Mouse (Mus musculus) forebrain, embryonic 16.5 days (tissue): ENCODE data around the gene Gabrb3. TPM values are rescaled to one million over a fixed set of nuclear protein-coding genes. Genes with fewer than 3 reads are reported as not detected.

Source experiments
- ATAC-seq: fragments of 200-750 bp; cut with Nextera tagmentation; 2 replicates; pipeline ENCODE4 v1.8.0; 2017; ENCODE audit warnings: mild to moderate bottlenecking, moderate library complexity
- H3K27ac ChIP-seq: fragments of 300-500 bp; sonication (generic); 2 replicates; pipeline ENCODE4 v1.5.1; 2014; ENCODE audit warnings: low read length, control low read depth
- H3K27me3 ChIP-seq: fragments of 300-500 bp; sonication (generic); replicated peaks from 2 replicates; pipeline ENCODE4 v1.6.1; 2014; ENCODE audit warnings: low read length; ENCODE audit not compliant: control insufficient read depth, insufficient read depth
- H3K36me3 ChIP-seq: fragments of 300-500 bp; sonication (generic); 2 replicates; pipeline ENCODE4 v1.6.1; 2014; ENCODE audit not compliant: control insufficient read depth, insufficient read depth
- H3K4me1 ChIP-seq: fragments of 300-500 bp; sonication (generic); replicated peaks from 2 replicates; pipeline ENCODE4 v1.6.1; 2014; ENCODE audit warnings: low read length; ENCODE audit not compliant: control insufficient read depth, insufficient read depth
- H3K4me2 ChIP-seq: fragments of 300-500 bp; sonication (generic); 2 replicates; pipeline ENCODE4 v1.6.1; 2014; ENCODE audit warnings: mild to moderate bottlenecking, low read length, control low read depth
- H3K4me3 ChIP-seq: fragments of 300-500 bp; sonication (generic); replicated peaks from 2 replicates; pipeline ENCODE4 v1.5.1; 2014; ENCODE audit warnings: mild to moderate bottlenecking, low read length, control low read depth
- H3K9ac ChIP-seq: fragments of 300-500 bp; sonication (generic); replicated peaks from 2 replicates; pipeline ENCODE4 v1.6.1; 2014; ENCODE audit warnings: low read depth, low read length, control low read depth
- H3K9me3 ChIP-seq: fragments of 300-500 bp; sonication (generic); 2 replicates; pipeline ENCODE4 v1.6.1; 2016; ENCODE audit warnings: low read length; ENCODE audit not compliant: control insufficient read depth
- WGBS: fragments of 180-500 bp; shearing (Covaris S2); extraction: QIAGEN DNeasy Blood & Tissue Kit; methylation state at CpG from one replicate; pipeline ENCODE4 v1.1.7; 2014; 5-methylcytosine and 5-hydroxymethylcytosine counted together
- polyA plus RNA-seq: library from polyadenylated mRNA; unstranded; fragments of >200 nt; fragmentation: Nextera tagmentation; extraction: Ambion mirVana; gene quantifications from 2 replicates; pipeline ENCODE4 v1.2.1, GENCODE M21; 2015

Gene Gabrb3
- polyA plus RNA-seq, 1 experiment from 2014 or later: 52.6 TPM

GRCm38 (mm10) chr7:57508860-57509632 lies 89.6 kb downstream of the Gabrb3 start:
- WGBS: under 1% methylated on average over 67 of the region's 72 CpGs
- peak; percentile 77 for ATAC-seq
- Histone ChIP-seq H3K4me3 (peak overlapping the region; percentile 63), H3K9ac (peak overlapping the region; percentile 65), H3K36me3 (no peaks in the 10 kb centered on the region), H3K27me3 (peaks cover 39% of the 10 kb centered on the region), H3K4me2 (peak overlapping the region; percentile 71), H3K9me3 (no peaks in the 10 kb centered on the region), H3K27ac (peak overlapping the region; percentile 44; the same call in 1 of the 2 replicates), H3K4me1 (peaks cover 4% of the 10 kb centered on the region; the same call in 1 of the 2 replicates)

- Histone ChIP-seq H3K27me3 (peaks cover 39% of the 10 kb centered on the region), H3K27ac (peak within 1 kb of the TSS; percentile 44)
Measured at GRCm38 (mm10) chr7:57509681-57510141, 90.2 kb downstream of the Gabrb3 start, which contains the start of gene Gabra5. Gene Gabra5, minus strand, starts transcription at chr7:57510059.

GRCm38 (mm10) chr7:57512955-57513354 lies 93.5 kb downstream of the Gabrb3 start:
- Histone ChIP-seq H3K27ac (no peak overlapping the region), H3K9ac (no peak overlapping the region), H3K4me2 (no peak overlapping the region), H3K36me3 (no peaks in the 10 kb centered on the region), H3K4me1 (peaks cover 4% of the 10 kb centered on the region; the same call in 1 of the 2 replicates), H3K27me3 (peaks cover 31% of the 10 kb centered on the region), H3K9me3 (no peaks in the 10 kb centered on the region), H3K4me3 (no peak overlapping the region)
- no peak for ATAC-seq
- 23% methylated on average over 3 of the region's 3 CpGs for WGBS

More at GRCm38 (mm10) chr7:57509681-57510141, 90.2 kb downstream of the Gabrb3 start, which contains the start of gene Gabra5:
- ATAC-seq: peak; percentile 85
- Histone ChIP-seq H3K9ac (peak within 1 kb of the TSS; percentile 65), H3K4me2 (peak within 1 kb of the TSS; percentile 71), H3K4me3 (peak within 1 kb of the TSS; percentile 63), H3K36me3 (no peaks in the 10 kb centered on the region), H3K9me3 (no peaks in the 10 kb centered on the region), H3K4me1 (peaks cover 4% of the 10 kb centered on the region; the same call in 1 of the 2 replicates)
- under 1% methylated on average over 59 of the region's 59 CpGs for WGBS

GRCm38 (mm10) chr7:57529451-57529850 lies 110.0 kb downstream of the Gabrb3 start:
- whole genome bisulfite sequencing: 92% methylated on average over 4 of the region's 4 CpGs
- no peak overlapping the region for H3K4me2 ChIP-seq
- H3K36me3 ChIP-seq: no peaks in the 10 kb centered on the region
- no peaks in the 10 kb centered on the region for H3K9me3 ChIP-seq
- H3K27me3 ChIP-seq: no peaks in the 10 kb centered on the region
- no peaks in the 10 kb centered on the region for H3K4me1 ChIP-seq
- no peak overlapping the region for H3K4me3 ChIP-seq
- H3K27ac ChIP-seq: no peak overlapping the region
- H3K9ac ChIP-seq: no peak overlapping the region
- no peak for ATAC-seq

GRCm38 (mm10) chr7:57529954-57530353 lies 110.5 kb downstream of the Gabrb3 start:
- Histone ChIP-seq H3K27ac (no peak overlapping the region), H3K9me3 (no peaks in the 10 kb centered on the region), H3K9ac (no peak overlapping the region), H3K4me1 (no peaks in the 10 kb centered on the region), H3K4me2 (no peak overlapping the region), H3K4me3 (no peak overlapping the region), H3K27me3 (no peaks in the 10 kb centered on the region), H3K36me3 (no peaks in the 10 kb centered on the region)
- ATAC-seq: no peak
- WGBS: 96% methylated on average over 8 of the region's 8 CpGs

- no peaks in the 10 kb centered on the region for H3K9me3 ChIP-seq
- H3K36me3 ChIP-seq: no peaks in the 10 kb centered on the region
- H3K27ac ChIP-seq: no peak overlapping the region
- H3K27me3 ChIP-seq: no peaks in the 10 kb centered on the region
- no peak overlapping the region for H3K4me3 ChIP-seq
- no peak overlapping the region for H3K4me2 ChIP-seq
- WGBS: 92% methylated on average over 10 of the region's 10 CpGs
- H3K9ac ChIP-seq: no peak overlapping the region
- no peak for ATAC-seq
- no peaks in the 10 kb centered on the region for H3K4me1 ChIP-seq
Measured at GRCm38 (mm10) chr7:57532676-57533075, 113.2 kb downstream of the Gabrb3 start.

GRCm38 (mm10) chr7:57538565-57538964 lies 119.1 kb downstream of the Gabrb3 start:
- no peaks in the 10 kb centered on the region for H3K9me3 ChIP-seq
- no peak overlapping the region for H3K9ac ChIP-seq
- H3K4me2 ChIP-seq: no peak overlapping the region
- H3K4me3 ChIP-seq: no peak overlapping the region
- WGBS: 22% methylated on average over 7 of the region's 7 CpGs
- no peak overlapping the region for H3K27ac ChIP-seq
- H3K36me3 ChIP-seq: no peaks in the 10 kb centered on the region
- H3K27me3 ChIP-seq: no peaks in the 10 kb centered on the region
- peak; percentile 31; the same call in 1 of the 2 replicates for ATAC-seq
- no peaks in the 10 kb centered on the region for H3K4me1 ChIP-seq

GRCm38 (mm10) chr7:57560732-57561436 lies 141.4 kb downstream of the Gabrb3 start:
- no peak for ATAC-seq
- Histone ChIP-seq H3K9ac (no peak overlapping the region), H3K27me3 (no peaks in the 10 kb centered on the region), H3K27ac (no peak overlapping the region), H3K36me3 (no peaks in the 10 kb centered on the region), H3K4me2 (no peak overlapping the region), H3K4me3 (no peak overlapping the region), H3K4me1 (no peaks in the 10 kb centered on the region), H3K9me3 (no peaks in the 10 kb centered on the region)
- WGBS: 71% methylated on average over 3 of the region's 3 CpGs

GRCm38 (mm10) chr7:57564403-57564802 lies 144.9 kb downstream of the Gabrb3 start:
- Histone ChIP-seq H3K4me3 (no peak overlapping the region), H3K9ac (no peak overlapping the region), H3K27ac (no peak overlapping the region), H3K27me3 (no peaks in the 10 kb centered on the region), H3K36me3 (no peaks in the 10 kb centered on the region), H3K9me3 (no peaks in the 10 kb centered on the region), H3K4me1 (no peaks in the 10 kb centered on the region), H3K4me2 (no peak overlapping the region)
- WGBS: 95% methylated on average over 12 of the region's 12 CpGs
- ATAC-seq: no peak
